Mouse (Mus musculus): Measurements from ENCODE around the gene Ubl7. TPM values are rescaled to one million over a fixed set of nuclear protein-coding genes. Genes with fewer than 3 reads are reported as not detected.

The Ubl7 gene
- total and polyA plus RNA-seq, 2 experiments from 2014 or later: 116 to 152 TPM

DNA sequence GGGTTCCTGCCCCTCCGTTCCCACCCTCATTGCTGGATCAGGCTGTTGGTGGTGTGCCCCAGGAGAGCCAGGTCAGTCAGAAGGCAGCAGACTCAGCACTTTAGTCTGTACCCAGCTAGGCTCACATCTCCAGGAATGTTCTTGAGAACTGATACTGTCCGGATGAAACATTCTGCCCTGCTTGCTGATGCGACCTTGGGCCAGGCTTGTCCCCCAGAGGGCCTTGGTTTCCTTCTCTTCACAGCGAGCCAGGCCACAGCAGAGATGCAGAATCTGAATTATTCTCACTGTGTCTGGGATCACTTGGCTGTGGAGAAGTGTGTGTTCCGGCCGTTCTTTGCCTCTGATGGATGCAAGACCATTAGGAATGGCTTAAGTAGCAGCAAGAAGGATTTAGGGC is 41.2 kb downstream of the Ubl7 start:
- ATAC-seq (no peak), DNase-seq (ENCODE audit: low spot score) (no peak)
- whole genome bisulfite sequencing: 59% methylated on average over 6 of the region's 6 CpGs

DNA sequence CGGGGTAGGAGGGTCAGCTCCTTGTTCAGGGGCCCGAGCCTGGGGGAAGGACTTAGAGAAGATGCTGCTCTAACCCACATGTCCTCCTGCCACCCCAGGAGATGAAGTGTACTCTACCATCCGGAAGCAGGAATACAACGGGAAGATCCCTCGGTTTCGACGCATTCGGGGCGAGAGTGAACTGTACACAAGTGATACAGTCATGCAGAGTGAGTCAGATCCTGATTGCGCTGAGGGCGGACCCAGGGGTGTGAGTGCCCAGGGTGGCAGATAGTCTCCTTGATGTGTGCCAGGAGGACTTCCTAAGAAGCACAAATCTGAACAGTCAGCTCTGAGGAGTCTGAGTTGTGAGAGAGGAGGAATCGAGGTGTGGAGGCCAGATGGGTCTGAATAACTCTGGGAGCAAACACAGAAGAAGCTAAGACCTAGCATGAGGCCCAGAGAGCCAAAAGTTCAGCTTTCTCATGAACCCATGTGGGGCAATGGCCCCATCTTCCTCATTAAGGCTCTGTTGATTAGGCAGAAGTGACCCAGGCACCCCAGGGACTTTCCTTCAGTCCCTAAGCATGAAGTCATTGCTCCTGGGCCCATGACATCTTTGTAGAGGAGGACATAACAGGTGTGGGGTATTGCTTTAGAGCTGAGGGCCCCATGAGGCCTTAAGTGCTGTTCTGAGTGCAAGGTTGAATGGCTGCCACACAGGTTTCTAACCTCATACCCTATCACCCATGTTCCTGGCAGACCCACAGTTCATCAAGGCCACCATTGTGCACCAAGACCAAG is 44.4 kb downstream of the Ubl7 start:
- H3K27ac ChIP-seq: no peak overlapping the region
- no peaks in the 10 kb centered on the region for H3K27me3 ChIP-seq (ENCODE audit: insufficient read depth, low read length)
- H3K4me3 ChIP-seq (ENCODE audit: low read length): no peak overlapping the region
- H3K4me2 ChIP-seq (ENCODE audit: low read depth, low read length): no peak overlapping the region
- peaks cover 17% of the 10 kb centered on the region; the same call in 1 of the 2 replicates for H3K4me1 ChIP-seq (ENCODE audit: insufficient read depth, low read length)
- H3K9ac ChIP-seq (replicated peaks; ENCODE audit: low read length): no peak overlapping the region
- H3K9me3 ChIP-seq (ENCODE audit: low read length): no peaks in the 10 kb centered on the region
- peaks cover 25% of the 10 kb centered on the region for H3K36me3 ChIP-seq (ENCODE audit: insufficient read depth, low read length)
- 87% methylated on average over 12 of the region's 12 CpGs for WGBS
- ATAC-seq (no peak), DNase-seq (ENCODE audit: low spot score) (no peak)
- TF ChIP-seq CTCF (IDR thresholded peaks at IDR 0.05; ENCODE audit: low read depth): no peak

More for the DNA sequence above, 41.2 kb downstream of the Ubl7 start:
- Histone ChIP-seq H3K9ac (replicated peaks; ENCODE audit: low read length) (no peak overlapping the region), H3K4me2 (ENCODE audit: low read depth, low read length) (no peak overlapping the region), H3K27me3 (ENCODE audit: insufficient read depth, low read length) (no peaks in the 10 kb centered on the region), H3K4me3 (ENCODE audit: low read length) (no peak overlapping the region), H3K9me3 (ENCODE audit: low read length) (no peaks in the 10 kb centered on the region), H3K36me3 (ENCODE audit: insufficient read depth, low read length) (peaks cover 12% of the 10 kb centered on the region), H3K27ac (no peak overlapping the region), H3K4me1 (ENCODE audit: insufficient read depth, low read length) (peaks cover 34% of the 10 kb centered on the region)
- TF ChIP-seq CTCF (IDR thresholded peaks at IDR 0.05; ENCODE audit: low read depth): no peak

DNA sequence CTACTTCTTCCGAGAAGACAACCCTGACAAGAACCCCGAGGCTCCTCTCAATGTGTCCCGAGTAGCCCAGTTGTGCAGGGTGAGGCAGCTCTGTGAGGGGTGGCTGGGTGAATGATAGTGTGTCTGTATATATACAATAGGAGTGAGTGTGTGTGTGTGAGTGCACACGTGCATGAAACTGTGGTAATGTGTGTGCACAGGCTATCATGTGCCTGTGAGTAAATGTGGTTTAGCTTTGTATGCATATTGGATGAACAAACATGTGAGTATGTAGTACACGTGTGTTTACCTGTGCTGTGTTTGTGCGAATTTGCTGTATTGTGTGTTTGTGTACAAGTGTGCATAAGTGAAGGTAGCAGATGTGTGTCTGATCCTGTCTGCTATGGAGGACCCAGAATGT is 45.0 kb downstream of the Ubl7 start:
- Histone ChIP-seq H3K9ac (replicated peaks; ENCODE audit: low read length) (no peak overlapping the region), H3K27ac (no peak overlapping the region), H3K4me3 (ENCODE audit: low read length) (no peak overlapping the region), H3K9me3 (ENCODE audit: low read length) (no peaks in the 10 kb centered on the region), H3K27me3 (ENCODE audit: insufficient read depth, low read length) (no peaks in the 10 kb centered on the region), H3K36me3 (ENCODE audit: insufficient read depth, low read length) (peaks cover 31% of the 10 kb centered on the region), H3K4me1 (ENCODE audit: insufficient read depth, low read length) (peaks cover 13% of the 10 kb centered on the region; the same call in 1 of the 2 replicates), H3K4me2 (ENCODE audit: low read depth, low read length) (no peak overlapping the region)
- DNase-seq (ENCODE audit: low spot score): no peak
- WGBS: 88% methylated on average over 6 of the region's 6 CpGs
- ATAC-seq: no peak
- no peak for TF ChIP-seq CTCF (IDR thresholded peaks at IDR 0.05; ENCODE audit: low read depth)

DNA sequence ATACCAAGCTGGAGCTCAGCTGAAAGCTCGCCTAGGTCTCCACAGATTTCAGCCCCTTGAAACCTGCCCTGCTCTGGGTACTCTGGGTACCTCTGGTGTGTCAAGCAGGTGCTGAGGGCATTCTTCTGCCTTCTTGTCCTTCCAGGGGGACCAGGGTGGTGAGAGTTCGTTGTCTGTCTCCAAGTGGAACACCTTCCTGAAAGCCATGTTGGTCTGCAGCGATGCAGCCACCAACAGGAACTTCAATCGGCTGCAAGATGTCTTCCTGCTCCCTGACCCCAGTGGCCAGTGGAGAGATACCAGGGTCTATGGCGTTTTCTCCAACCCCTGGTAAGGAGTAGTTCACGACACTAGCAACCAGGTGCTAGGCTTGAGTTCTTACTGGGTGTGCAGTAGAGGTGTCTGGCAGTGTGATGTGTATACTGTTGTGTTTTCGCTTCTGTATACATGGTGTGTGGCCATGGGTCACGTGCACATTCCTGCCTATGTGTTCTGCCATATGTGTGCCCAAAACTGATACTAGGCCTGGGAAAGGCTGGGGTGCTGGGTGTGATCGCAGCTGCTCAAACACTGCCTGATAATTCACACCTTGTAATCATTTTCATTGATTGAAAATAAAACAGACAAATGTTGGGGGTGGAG is 45.5 kb downstream of the Ubl7 start:
- TF ChIP-seq CTCF (IDR thresholded peaks at IDR 0.05; ENCODE audit: low read depth): no peak
- whole genome bisulfite sequencing: 89% methylated on average over 9 of the region's 9 CpGs
- H3K4me2 ChIP-seq (ENCODE audit: low read depth, low read length): no peak overlapping the region
- ATAC-seq: no peak
- H3K9me3 ChIP-seq (ENCODE audit: low read length): no peaks in the 10 kb centered on the region
- H3K4me1 ChIP-seq (ENCODE audit: insufficient read depth, low read length): peaks cover 7% of the 10 kb centered on the region; the same call in 1 of the 2 replicates
- H3K4me3 ChIP-seq (ENCODE audit: low read length): no peak overlapping the region
- DNase-seq (ENCODE audit: low spot score): no peak
- no peaks in the 10 kb centered on the region for H3K27me3 ChIP-seq (ENCODE audit: insufficient read depth, low read length)
- H3K36me3 ChIP-seq (ENCODE audit: insufficient read depth, low read length): peaks cover 36% of the 10 kb centered on the region
- no peak overlapping the region for H3K27ac ChIP-seq
- H3K9ac ChIP-seq (replicated peaks; ENCODE audit: low read length): no peak overlapping the region

DNA sequence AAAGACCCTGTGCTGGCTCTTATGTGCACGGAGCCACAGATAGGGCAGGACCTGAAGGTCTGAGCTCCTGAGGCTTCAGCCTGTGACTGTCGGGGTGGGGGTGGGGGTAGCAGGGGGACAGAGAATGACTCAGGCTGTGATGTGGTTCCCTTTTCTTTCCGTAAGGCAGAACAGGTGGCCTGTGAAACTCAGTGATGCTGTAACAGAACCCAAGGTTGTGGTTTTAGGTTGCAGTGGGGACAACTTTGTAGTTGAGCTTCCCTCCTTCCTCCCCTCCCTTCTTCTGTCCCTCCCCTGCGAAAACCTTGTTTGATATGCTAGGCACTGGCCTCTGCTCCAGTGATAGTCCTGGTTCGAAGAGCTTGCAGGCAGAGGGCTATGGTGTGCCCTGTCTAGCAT is 46.1 kb downstream of the Ubl7 start:
- no peaks in the 10 kb centered on the region for H3K9me3 ChIP-seq (ENCODE audit: low read length)
- H3K9ac ChIP-seq (replicated peaks; ENCODE audit: low read length): no peak overlapping the region
- 88% methylated on average over 5 of the region's 5 CpGs for WGBS
- ATAC-seq (no peak), DNase-seq (ENCODE audit: low spot score) (no peak)
- H3K4me1 ChIP-seq (ENCODE audit: insufficient read depth, low read length): peaks cover 7% of the 10 kb centered on the region; the same call in 1 of the 2 replicates
- H3K36me3 ChIP-seq (ENCODE audit: insufficient read depth, low read length): peaks cover 42% of the 10 kb centered on the region
- no peak overlapping the region for H3K4me3 ChIP-seq (ENCODE audit: low read length)
- H3K4me2 ChIP-seq (ENCODE audit: low read depth, low read length): no peak overlapping the region
- no peak for TF ChIP-seq CTCF (IDR thresholded peaks at IDR 0.05; ENCODE audit: low read depth)
- H3K27me3 ChIP-seq (ENCODE audit: insufficient read depth, low read length): no peaks in the 10 kb centered on the region
- no peak overlapping the region for H3K27ac ChIP-seq

DNA sequence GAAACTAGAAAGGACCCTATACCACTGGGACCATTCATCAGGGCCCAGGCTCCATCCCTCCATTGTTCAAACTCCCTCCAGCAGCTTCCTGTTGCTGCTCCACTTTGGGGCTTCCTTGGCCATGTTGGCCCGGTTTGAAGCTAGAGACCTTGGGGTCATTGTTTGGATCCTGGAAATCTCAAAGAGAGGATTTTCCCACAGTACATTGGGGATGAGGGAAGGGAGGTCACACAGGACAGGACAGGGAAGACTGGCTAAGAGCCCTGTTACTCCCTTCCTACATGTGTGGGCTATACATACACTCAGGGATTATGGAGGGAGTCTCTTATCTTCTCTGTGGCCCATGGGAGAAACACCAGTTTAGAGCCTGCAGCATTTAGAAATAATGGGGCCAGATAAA is 47.8 kb downstream of the Ubl7 start:
- no peak for ATAC-seq
- no peak overlapping the region for H3K4me3 ChIP-seq (ENCODE audit: low read length)
- no peak overlapping the region for H3K9ac ChIP-seq (replicated peaks; ENCODE audit: low read length)
- H3K27ac ChIP-seq: no peak overlapping the region
- no peak overlapping the region for H3K4me2 ChIP-seq (ENCODE audit: low read depth, low read length)
- DNase-seq (ENCODE audit: low spot score): no peak
- H3K9me3 ChIP-seq (ENCODE audit: low read length): no peaks in the 10 kb centered on the region
- peaks cover 42% of the 10 kb centered on the region for H3K36me3 ChIP-seq (ENCODE audit: insufficient read depth, low read length)
- no peaks in the 10 kb centered on the region for H3K4me1 ChIP-seq (ENCODE audit: insufficient read depth, low read length)
- WGBS: 76% methylated on average over 1 of the region's 1 CpGs
- H3K27me3 ChIP-seq (ENCODE audit: insufficient read depth, low read length): no peaks in the 10 kb centered on the region
- no peak for TF ChIP-seq CTCF (IDR thresholded peaks at IDR 0.05; ENCODE audit: low read depth)

DNA sequence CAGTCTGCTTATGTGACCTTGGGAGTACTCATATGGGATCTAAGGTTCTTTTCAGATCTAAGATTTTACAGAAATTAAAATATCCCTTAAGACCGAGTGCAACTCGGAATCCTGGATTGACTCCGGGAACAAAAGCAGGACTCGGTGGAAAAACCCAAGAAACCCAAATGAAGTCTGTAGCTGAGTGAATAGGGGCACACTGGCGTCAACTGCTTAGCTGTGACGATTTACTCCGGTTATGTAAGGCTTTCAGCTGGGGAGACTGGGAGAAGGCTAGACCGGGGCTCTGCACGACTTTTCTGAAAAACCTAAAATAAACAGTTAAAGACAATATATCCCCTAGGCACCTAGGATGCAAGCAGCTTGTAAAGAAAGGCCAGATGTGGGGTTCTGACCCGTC is 48.6 kb downstream of the Ubl7 start:
- H3K9me3 ChIP-seq (ENCODE audit: low read length): no peaks in the 10 kb centered on the region
- peaks cover 42% of the 10 kb centered on the region for H3K36me3 ChIP-seq (ENCODE audit: insufficient read depth, low read length)
- no peaks in the 10 kb centered on the region for H3K27me3 ChIP-seq (ENCODE audit: insufficient read depth, low read length)
- H3K9ac ChIP-seq (replicated peaks; ENCODE audit: low read length): no peak overlapping the region
- H3K4me3 ChIP-seq (ENCODE audit: low read length): no peak overlapping the region
- no peaks in the 10 kb centered on the region for H3K4me1 ChIP-seq (ENCODE audit: insufficient read depth, low read length)
- WGBS: 74% methylated on average over 10 of the region's 10 CpGs
- no peak for ATAC-seq
- no peak for TF ChIP-seq CTCF (IDR thresholded peaks at IDR 0.05; ENCODE audit: low read depth)
- H3K27ac ChIP-seq: no peak overlapping the region
- no peak for DNase-seq (ENCODE audit: low spot score)
- H3K4me2 ChIP-seq (ENCODE audit: low read depth, low read length): no peak overlapping the region
